Mouse (Mus musculus): ENCODE results near the gene A1cf.

A1cf gene

DNA sequence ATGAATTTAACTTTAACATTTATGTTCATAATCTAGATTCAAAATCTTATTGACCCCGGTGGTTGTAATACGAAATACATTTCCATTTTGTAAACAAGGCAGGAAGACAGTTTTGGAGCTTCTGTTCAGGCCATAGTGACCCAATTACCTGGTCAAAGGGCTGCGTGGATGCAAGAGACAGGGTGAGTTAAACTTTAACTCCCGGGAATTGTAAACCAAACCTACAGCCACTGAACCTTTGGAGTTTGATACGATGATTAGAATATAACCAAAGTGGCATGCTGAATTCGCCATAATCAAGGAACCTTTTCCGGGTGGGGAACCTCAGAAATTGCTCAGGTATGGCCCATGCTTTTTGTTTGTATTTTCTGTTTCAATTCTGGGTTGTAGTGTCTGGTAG lies at the start of gene A1cf:
A1cf (plus strand) TSS at position 244 of the 400 bp plus-strand sequence.
- no peak for DNase-seq (ENCODE audit: low spot score in 2 of 2)

DNA sequence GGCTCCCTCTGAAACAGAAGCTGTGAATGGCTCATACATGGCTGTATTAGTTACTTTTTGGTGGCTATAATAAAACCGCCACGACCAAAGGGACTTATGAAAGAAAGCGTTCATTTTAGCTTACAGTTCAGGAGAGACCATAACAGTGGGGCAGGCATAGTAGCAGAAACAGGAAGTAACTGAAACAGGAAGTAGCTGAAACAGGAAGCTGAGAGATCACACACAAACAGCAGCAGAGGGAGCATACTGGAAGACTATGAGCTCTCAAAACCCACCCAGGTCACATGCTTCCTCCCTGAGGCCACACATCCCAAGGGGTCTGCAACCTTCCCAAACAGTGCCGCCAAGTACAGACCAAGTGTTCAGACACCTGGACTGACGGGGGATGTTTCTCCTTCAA lies 34.3 kb upstream of the A1cf start:
- DNase-seq (ENCODE audit: low spot score in 2 of 2), result no peak

DNA sequence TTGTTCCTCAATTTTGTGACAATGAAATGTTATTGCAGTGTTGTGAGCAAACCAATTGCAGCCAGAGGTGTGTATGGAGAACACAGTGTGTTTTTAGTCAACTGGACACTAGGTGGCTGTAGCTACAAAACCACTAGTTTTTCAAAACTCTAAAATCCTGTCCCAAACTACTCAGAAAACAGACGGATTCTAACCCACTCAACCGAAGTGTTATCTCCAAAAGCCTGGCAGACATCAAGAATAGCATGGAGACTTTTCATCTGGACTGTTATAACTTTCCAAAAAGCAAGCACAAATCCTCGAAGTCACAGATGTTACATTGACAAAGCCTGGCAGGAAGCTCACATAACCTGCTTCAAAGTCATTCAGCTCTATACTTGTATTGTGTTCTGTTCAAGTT lies 6.7 kb upstream of the A1cf start:
- no peak for DNase-seq (ENCODE audit: low spot score in 2 of 2)

DNA sequence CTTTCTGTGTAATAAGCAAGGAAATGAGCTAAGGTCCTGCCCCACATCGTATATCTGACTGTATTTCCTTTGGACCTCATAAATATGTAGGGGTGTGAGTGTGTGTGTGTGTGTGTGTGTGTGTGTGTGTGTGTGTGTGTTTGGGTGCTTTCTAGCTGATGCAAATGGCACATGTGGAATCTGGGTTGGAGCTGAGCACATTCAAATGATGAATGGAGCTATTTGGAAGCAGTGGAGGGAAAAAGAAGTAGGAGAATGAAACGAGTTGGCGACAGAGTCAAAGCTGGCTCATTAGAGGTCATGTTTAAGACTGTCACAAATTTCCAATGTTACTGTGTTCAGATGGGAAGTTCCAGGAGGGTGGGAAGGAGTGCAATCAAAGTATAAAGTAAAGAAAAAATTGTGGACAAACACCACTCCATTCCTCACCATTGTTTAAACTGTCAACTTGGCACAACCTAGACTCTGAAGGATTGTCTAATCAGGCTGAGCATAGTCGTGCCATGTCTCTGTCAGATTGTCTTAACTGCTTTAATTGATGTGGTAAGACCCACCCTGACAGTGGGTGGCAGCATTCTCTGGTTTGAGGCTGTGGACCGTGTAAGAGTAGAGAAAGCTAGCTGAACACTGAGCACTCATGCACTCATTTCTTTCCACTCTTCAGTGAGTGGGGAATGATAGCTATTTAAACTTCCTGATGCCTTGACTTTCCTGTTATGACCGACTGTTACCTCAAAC lies 5.9 kb upstream of the A1cf start:
- no peak for DNase-seq (ENCODE audit: low spot score in 2 of 2)

DNA sequence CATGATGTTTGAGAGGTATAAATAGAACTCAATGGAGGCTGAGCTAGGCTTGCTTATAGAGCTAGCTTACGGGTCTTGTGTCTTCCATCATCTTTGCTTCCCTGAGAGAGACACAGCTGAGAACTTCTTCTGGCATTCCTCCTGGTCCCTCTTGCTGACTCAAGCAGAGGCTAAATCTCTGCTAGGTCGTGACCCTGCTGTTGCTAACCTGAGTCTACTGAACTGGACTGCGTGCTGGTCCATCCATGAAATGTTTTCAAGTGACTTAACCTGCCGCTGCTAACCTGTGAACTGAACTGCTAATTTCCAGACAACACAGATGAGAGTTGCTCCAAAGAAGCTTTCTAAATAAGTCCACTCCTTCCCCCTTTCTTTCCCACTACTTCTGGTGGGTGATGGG lies 3.1 kb upstream of the A1cf start:
- no peak for DNase-seq (ENCODE audit: low spot score in 2 of 2)

DNA sequence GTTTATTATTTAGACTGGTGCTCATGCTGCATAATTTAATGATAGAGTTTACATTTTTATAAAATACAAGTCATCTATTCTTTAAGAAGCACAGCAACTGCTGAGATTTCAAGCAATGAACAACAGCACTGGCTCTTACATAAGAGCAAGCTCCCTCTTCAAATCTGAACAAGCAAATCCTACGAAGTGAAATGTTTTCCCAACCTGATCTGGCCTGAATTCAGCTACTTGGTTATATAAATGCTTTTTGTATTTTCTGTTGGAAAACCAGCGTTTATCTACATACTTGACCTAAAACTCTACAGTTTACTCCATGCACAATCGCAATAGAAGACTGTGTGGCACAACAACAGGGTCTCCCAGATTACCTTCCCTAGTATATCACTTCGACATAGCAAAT lies 488 bp upstream of the A1cf start:
- no peak for DNase-seq (ENCODE audit: low spot score in 2 of 2)

DNA sequence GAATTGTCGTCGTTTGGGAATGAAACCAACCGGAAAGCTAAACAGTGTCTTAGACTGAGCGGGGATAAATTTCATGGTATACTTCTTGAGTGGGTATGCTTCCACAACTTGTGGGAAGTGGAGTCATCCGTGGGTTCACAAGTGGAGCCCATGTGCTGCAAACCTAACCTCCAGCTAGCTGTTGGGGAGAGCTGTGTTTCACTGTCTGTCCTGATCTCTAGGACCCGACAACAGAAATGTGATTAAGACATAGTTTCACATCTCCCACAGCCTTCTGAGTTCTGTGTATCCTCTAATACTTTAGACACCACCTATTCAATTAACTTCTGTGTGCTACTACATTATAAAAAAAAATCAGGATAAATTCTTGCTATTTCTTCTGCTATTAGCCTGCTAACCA lies 407 bp downstream of the A1cf start:
- DNase-seq (ENCODE audit: low spot score in 2 of 2), result no peak

DNA sequence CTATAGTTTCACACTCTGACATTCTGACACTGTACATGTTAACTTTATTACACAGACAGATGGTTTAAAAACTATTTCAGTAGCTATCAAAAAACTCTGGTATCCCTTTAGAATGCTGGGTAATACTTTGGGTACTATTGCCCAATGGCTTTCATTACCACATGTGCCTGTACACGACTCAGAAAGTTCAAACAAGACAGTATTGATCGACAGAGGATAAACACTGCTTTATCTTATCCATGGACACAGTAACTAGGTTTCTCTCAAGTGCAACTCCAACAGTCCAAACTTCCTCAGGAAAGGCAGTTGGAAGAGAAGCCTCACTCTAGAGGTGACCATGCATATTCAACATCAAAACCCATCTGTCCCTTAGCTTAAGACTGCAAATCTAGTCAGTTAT lies 2.8 kb downstream of the A1cf start:
- DNase-seq (ENCODE audit: low spot score in 2 of 2), result no peak

DNA sequence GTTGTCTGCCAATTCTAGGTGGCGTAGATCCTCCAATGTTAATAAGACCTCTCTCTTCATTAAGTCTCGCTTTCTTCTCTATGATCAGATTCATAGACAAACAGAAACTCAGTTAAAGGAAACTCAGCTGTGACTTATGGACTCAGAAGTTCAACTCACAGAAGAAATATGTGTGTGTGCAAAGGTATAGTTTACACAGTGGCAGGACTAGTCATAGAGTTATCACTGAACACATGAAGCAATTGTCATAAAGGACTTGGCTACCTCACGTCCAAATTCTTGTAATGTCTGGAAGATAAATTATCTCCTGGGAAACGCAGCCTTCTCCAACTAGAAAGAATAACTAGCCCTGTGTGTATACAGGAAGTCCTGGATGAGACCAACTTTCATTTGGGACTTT lies 9.4 kb downstream of the A1cf start:
- no peak for DNase-seq (ENCODE audit: low spot score in 2 of 2)

DNA sequence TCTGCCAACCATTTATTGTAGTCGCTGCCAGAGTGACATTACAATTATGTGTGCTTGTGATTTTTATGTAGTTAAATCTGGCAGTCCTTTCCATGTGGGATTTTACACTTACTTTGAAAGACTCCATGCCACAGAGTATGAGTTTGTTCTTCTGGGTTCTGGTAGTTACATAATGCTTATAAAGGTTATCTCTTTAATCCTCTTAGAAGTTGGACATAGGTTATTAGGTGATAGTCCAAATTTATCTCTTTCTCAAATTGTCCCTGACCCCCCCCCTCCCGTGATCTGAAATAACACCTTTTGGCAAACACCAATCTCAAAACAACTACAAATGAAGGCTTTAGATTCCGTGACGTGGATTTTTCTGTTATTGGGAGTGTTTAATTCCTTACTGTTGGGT lies 16.0 kb downstream of the A1cf start:
- no peak for DNase-seq (ENCODE audit: low spot score in 2 of 2)

DNA sequence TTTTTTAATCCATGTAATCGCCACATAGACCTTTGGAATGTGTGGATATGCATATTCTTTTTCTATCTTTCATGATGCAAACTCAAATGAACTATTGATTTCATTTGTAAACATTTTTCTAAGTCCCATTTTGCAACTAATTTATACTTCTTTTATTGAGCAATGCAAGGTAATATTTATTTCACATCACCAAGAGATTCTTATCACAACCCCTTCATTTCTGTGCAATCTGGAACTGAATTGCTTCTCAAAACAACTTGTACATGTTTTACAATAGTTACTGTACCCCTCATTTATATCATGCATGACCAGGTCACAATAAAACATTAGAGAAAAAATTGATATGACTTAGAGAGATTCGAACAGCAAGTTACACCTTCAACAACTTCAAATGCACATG lies 18.7 kb downstream of the A1cf start:
- DNase-seq (ENCODE audit: low spot score in 2 of 2), result no peak

DNA sequence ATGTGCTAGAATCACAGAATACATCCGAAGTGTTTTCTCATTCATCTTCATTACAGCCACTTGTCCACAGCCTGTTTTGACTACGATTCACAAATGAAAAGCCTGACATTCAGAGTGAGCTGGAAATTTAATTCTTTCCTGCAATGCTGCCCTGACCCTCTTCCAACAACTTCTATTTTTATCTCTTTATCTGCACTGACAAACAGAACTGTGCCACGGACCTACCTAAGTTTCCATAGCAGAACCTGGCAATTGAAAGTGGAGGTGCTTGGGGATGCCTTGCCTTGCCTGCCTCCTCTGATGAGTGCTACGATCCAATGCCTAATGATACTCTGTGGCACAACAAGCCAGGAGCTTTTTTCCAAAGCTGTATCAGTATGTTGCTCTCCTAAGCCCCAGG lies 21.4 kb downstream of the A1cf start:
- no peak for DNase-seq (ENCODE audit: low spot score in 2 of 2)

DNA sequence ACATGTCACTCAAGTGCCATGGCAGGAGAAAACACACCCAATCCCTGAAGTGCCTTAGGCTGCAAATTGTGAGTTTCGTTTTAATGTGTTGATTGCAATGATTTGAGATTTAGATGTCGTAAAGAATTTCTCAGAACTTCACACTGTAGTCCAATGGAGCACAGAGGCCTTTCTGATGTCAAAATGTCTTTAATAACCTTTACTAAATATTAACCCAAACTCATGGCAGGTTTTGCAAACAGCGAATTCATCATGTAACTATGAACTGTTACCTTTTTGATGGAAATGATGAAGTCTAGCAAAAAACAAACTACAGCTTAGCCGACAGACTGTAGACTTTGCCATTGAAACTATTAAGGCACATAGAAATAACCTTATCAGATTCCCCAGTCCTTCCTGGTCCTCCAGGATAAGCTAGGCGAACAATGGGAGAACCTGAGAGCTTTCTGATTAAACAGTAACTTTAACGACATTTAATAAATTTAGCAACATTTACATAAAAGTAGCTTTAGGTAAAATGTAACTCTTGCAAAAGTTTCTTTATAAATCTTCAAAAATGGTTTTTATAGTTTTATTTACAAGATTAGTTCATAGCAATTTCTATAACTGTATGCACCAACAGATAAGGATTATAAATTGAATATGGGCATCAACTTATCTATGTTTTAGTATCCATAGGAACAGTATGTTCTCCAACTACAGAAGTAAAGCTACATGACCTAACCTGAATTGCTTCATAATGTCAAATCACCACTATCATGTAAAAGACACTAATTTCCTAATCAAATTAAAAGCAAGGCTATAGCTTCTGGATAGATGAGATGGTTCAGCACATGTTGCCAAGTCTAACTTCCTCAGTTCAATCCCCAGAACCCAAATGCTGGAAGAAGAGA lies 22.7 kb downstream of the A1cf start:
- no peak for DNase-seq (ENCODE audit: low spot score in 2 of 2)

DNA sequence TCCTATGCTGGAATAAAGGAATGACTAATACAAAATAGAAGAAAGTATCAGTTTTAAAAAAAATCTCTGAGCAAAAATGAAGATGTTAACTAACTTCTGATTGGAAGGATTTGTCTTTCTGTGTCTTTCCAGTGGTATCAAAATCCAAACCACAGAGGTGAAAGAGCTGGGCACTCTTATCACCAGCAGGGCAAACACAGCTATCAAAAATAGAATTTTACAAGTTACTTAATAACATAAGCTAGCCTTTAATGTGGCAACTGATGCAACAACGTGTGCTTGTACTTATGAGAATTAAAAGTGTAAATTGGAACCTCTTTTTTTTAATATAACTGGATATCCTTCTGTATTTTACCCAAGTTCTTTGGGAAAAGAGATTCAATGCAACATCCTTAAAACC lies 27.4 kb downstream of the A1cf start:
- no peak for DNase-seq (ENCODE audit: low spot score in 2 of 2)

DNA sequence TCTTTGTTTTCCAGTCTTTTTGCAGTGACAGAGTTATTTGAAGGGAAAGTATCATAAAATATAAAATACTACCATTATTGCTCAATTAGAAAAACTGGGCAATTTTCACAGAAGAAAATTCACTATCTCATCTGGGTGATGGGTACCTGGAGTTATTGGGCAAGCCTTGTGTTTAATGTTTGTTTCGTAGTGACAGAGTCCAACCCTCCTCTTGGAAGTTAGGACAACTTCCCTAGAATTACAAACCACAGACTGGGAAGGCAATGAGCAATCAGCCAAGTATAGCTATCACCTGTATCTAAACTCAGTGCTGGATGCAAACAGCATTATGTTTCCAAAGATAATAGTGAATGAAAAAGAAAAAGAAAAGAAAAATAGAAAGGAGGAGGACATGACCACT lies 28.1 kb downstream of the A1cf start:
- DNase-seq (ENCODE audit: low spot score in 2 of 2), result no peak

DNA sequence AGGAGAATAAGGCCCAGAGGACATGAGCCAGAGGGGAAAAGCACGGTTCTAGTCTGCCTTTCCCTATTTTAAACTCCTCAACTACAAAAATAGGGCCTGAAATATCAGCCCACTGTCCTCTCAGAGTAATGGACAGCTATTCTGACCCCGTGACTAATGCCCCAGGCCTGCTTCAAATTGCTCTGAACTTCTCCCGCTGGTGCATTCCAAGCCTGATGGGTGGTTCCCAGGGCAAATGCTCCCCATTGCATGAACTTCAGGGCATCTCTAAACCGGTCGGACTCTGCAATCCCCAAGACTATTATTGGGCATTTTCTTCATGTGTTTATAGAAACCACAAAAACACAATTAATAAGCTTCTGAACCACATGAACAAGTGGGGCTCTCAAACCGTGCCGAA lies 37.1 kb downstream of the A1cf start:
- no peak for DNase-seq (ENCODE audit: low spot score in 2 of 2)

DNA sequence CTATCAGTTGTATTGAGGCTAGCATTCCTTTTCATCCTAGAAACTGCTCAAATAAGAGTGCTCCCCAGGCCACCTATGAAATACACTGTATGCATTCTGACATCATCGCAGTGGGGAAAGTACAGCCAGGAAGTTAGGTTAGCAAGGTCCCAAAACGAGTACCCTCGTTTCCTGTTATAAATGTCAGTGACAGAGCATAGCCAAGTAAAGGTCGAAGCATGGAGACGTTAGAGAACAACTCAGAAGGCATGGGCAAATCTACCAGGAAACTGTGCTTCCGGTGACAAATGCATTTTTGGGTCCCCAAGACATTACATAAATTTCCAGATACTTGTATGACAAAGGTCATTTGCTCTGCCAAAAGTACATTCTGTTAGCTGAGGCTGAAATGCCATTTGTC lies 41.9 kb downstream of the A1cf start:
- no peak for DNase-seq (ENCODE audit: low spot score in 2 of 2)

DNA sequence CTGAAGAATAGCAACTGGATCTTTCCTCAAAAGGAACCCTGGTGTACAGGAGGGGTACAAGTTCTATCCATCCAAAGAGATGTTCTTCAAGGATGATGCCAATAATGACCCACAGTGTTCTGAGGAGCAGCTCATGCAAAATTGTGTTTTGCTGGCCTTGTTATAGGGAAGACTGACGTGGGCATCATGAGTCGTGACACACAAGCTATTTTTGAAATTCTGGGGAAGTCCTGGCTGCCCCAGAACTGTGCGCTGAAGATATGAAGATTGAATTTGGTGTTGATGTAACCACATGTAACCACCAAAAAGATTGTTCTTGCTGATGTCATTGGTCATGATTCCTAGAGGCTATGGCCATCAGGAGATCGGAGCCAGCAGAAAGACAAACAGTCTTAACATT lies 45.4 kb downstream of the A1cf start:
- DNase-seq (ENCODE audit: low spot score in 2 of 2), result no peak

DNA sequence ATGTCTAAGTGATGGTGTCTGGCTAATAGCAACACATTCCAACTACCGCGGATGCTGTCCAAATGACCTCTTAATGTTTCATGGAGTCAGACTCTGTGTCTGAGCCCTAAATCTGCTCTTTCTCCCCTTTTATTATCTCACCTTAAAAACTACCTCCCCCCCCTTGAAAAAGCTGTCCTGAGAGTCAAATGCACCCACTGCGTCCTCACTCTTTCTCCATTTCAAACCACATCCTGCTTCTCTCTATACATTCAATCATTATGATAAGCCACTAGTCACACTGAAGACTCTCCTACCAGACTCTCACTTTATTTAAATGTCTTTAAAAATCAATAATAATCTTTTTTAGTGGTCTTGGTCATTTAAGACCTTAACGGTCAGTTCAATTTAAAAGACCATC lies 51.8 kb downstream of the A1cf start:
- no peak for DNase-seq (ENCODE audit: low spot score in 2 of 2)

DNA sequence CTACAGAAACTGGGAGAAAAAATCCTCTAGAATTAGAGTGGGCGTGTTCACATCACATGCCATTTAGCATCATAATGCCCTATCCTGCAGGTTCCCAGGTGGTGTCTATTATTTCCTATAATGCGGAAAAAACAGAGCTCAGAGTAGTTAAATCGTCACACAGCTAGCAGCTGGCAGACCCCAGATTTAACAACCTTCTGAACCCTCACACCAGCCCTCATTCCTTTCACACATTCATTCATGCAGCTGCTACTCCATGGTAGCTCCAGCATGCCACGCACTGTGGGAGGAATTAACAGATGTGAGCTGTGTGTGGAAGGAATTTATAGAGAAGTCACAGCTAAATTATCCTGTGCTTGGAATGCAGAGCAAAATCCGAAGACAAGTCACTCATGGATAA lies 53.3 kb downstream of the A1cf start:
- DNase-seq (ENCODE audit: low spot score in 2 of 2), result no peak

DNA sequence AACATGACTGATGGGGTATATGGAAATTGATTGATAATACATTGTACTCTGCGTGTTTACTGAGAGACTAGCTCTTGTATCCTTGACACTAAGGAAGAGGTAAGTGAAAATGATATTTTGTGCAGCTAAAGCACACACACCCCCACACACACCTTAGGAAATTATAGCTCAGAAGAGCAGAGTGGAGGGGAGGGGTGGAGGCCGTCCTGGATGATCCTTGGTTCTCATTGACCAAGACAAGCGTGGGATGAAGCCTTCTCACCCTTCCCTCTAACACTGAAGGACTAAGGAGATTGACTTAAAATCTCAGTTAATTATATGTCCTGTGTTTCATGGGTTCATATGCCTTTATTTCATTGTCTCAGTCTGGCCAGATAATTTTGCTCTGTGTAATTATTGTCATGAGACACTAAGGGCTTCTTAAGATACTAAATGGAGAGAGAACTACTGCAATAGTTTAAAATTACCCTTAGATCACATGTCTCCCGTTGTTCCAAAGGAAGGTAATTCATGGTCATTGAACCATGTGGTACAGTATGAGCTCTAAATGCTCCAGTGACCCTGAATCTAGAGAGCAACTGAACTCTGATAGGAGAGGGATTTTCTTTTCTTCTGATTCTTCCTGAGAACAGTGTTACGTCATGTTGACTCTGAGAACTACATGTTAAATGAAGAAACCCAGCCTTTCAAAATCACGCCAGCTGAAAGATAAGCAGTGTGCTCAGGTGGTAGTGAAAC lies 55.2 kb downstream of the A1cf start:
- no peak for DNase-seq (ENCODE audit: low spot score in 2 of 2)

DNA sequence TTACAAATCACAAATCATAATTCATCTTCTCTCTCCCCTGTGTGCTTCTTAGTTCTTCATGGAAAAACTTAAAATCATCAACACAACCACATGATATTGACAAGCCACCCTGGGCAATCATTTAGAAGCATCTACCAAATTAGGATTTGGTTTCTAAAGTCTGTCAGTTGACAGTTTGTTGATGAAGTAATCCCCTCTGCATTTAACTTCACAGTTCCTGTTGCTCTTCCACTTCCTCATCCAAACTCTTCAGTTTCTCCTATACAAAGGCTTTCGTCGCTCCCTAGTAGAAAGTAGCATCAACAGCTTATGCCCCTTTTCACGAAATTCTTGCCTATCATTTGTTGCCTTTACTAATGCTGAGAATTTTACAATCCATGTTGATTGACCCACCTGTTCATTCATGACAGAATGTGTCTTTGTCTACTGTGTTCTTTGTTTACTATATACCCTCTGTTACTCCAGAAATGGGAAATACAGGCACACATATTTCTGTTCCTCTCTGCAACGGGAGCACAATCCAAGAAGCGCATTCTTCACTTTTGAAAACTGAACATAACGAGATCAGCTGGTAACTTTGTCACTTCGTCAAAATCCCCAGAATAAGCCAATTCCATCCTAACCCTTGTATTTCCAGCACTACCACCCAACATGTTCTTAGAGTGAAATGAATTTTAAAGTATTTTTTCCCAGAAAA lies 82.4 kb downstream of the A1cf start:
- no peak for DNase-seq (ENCODE audit: low spot score in 2 of 2)
